ENCODE assay signal across 13 mouse cellular contexts in genomic region chr13:100875103-100875502, GRCm38 (mm10). TPM values are rescaled to one million over a fixed set of nuclear protein-coding genes. Genes with fewer than 3 reads are reported as not detected.
DNase-seq lines count a peak whose midpoint lies in the region; ATAC-seq and TF ChIP-seq lines count a peak whose summit lies in the region.
"Had no signal": no experiment of that assay in that cellular context is flagged by ENCODE, and none has a peak within 500 bp of the region (broad histone marks: within the 10 kb centered on the region; RNA-seq: fewer than 3 reads in every experiment).

No protein-coding gene starts in this region.

- no peak overlapping the region for H3K27ac ChIP-seq in heart, postnatal 0 days (ENCODE audit: low read depth)
- H3K27ac ChIP-seq in MEL (ENCODE audit: control insufficient read depth, low read depth, low read length) = peak overlapping the region; percentile 5
- H3K27ac ChIP-seq in forebrain, postnatal 0 days (ENCODE audit: low read depth, low read length) = 0 out of 2 replicates have a peak overlapping the region, but pooled peaks have one; percentile 10

- peak; percentile 45 for DNase-seq in heart, postnatal 0 days (ENCODE audit: low spot score)
- no peak for DNase-seq in heart, adult 18-20 months
- peak; percentile 68 for DNase-seq in MEL (ENCODE audit: low read depth, low spot score)
- no peak for DNase-seq in forebrain, postnatal 0 days
- no peak for DNase-seq in gastrocnemius, adult 8-10 months (ENCODE audit: low spot score in 2 of 2)
- DNase-seq in cerebellum, adult 11-12 months = no peak
- no peak for DNase-seq in ovary, postnatal 36 days (ENCODE audit: low spot score)
- DNase-seq: adrenal gland, postnatal 25 days; kidney, adult 8-10 months; kidney, postnatal 36 days; lung, embryonic 14.5 days; thymus, adult 2 months had no signal

- no peak overlapping the region for H3K4me3 ChIP-seq in heart, postnatal 0 days (ENCODE audit: low read depth, low read length)
- no peak overlapping the region for H3K4me3 ChIP-seq in MEL (ENCODE audit: control insufficient read depth in 1 of 2, insufficient read depth in 1 of 2, low read depth in 2 of 2, low read length in 2 of 2)
- H3K4me3 ChIP-seq in forebrain, postnatal 0 days (ENCODE audit: low read depth, low read length) = no peak overlapping the region

- no peak overlapping the region for H3K9ac ChIP-seq in heart, postnatal 0 days (replicated peaks; ENCODE audit: low read depth, low read length)
- H3K9ac ChIP-seq in MEL (ENCODE audit: control insufficient read depth, low read depth, low read length, poor library complexity, severe bottlenecking) = no peak overlapping the region
- no peak overlapping the region for H3K9ac ChIP-seq in forebrain, postnatal 0 days
- H3K9ac ChIP-seq: lung, embryonic 14.5 days had no signal

- no peak for TF ChIP-seq CTCF in heart, postnatal 0 days (IDR thresholded peaks at IDR 0.05; ENCODE audit: low read depth)
- TF ChIP-seq CTCF in MEL (IDR thresholded peaks at IDR 0.05 in 2 of 3, conservative IDR thresholded peaks at IDR 0.05 in 1 of 3; ENCODE audit: control insufficient read depth in 1 of 3, insufficient read depth in 1 of 3, low read depth in 2 of 3, low read length in 3 of 3, poor library complexity in 1 of 3, severe bottlenecking in 1 of 3) = no peak
- no peak for TF ChIP-seq CTCF in forebrain, postnatal 0 days (IDR thresholded peaks at IDR 0.05; ENCODE audit: low read depth)

- no peak for TF ChIP-seq EP300 in heart, postnatal 0 days (IDR thresholded peaks at IDR 0.05; ENCODE audit: low read depth)
- peak; percentile 49 to 70; a peak in 3 of 4 replicates for TF ChIP-seq EP300 in MEL (IDR thresholded peaks at IDR 0.05; ENCODE audit: low read depth in 1 of 2, low read length in 2 of 2)

- H3K79me2 ChIP-seq in MEL (ENCODE audit: control insufficient read depth, insufficient read depth, low read length, poor library complexity) = no peaks in the 10 kb centered on the region

- H3K4me2 ChIP-seq in heart, postnatal 0 days (ENCODE audit: low read depth, low read length) = no peak overlapping the region
- no peak overlapping the region for H3K4me2 ChIP-seq in forebrain, postnatal 0 days (ENCODE audit: low read depth)
- H3K4me2 ChIP-seq: lung, embryonic 14.5 days had no signal

- no peaks in the 10 kb centered on the region for H3K9me3 ChIP-seq in heart, postnatal 0 days (replicated peaks; ENCODE audit: control insufficient read depth, low read length)
- H3K9me3 ChIP-seq in MEL (replicated peaks; ENCODE audit: insufficient read depth, low read length) = no peaks in the 10 kb centered on the region
- H3K9me3 ChIP-seq in forebrain, postnatal 0 days (ENCODE audit: low read length) = no peaks in the 10 kb centered on the region

- WGBS in heart, postnatal 0 days = 45% methylated on average over 4 of the region's 4 CpGs
- WGBS in forebrain, postnatal 0 days = 45% methylated on average over 4 of the region's 4 CpGs

- H3K27me3 ChIP-seq in heart, postnatal 0 days (ENCODE audit: control insufficient read depth, insufficient read depth, low read length) = no peaks in the 10 kb centered on the region
- H3K27me3 ChIP-seq in MEL (ENCODE audit: control insufficient read depth in 1 of 2, insufficient read depth in 2 of 2, low read length in 2 of 2) = peaks cover 0 to 1% of the 10 kb centered on the region in 2 experiments; a peak in 2 of 4 replicates
- no peaks in the 10 kb centered on the region for H3K27me3 ChIP-seq in forebrain, postnatal 0 days (ENCODE audit: insufficient read depth, low read length)

- no peak for TF ChIP-seq POLR2A in MEL (IDR thresholded peaks at IDR 0.05; ENCODE audit: control insufficient read depth in 1 of 2, insufficient read depth in 1 of 2, low read depth in 1 of 2, low read length in 2 of 2, poor library complexity in 1 of 2)

- H3K4me1 ChIP-seq in heart, postnatal 0 days (ENCODE audit: control insufficient read depth, insufficient read depth) = no peaks in the 10 kb centered on the region
- H3K4me1 ChIP-seq in MEL (ENCODE audit: control insufficient read depth in 1 of 2, insufficient read depth in 2 of 2, low read length in 2 of 2) = peaks cover 3 to 26% of the 10 kb centered on the region in 2 experiments
- H3K4me1 ChIP-seq in forebrain, postnatal 0 days (ENCODE audit: insufficient read depth) = no peaks in the 10 kb centered on the region

- H3K36me3 ChIP-seq in heart, postnatal 0 days (replicated peaks; ENCODE audit: control insufficient read depth, insufficient read depth, low read length) = no peaks in the 10 kb centered on the region
- H3K36me3 ChIP-seq in MEL (ENCODE audit: control insufficient read depth in 1 of 2, insufficient read depth in 2 of 2, low read length in 2 of 2) = peaks cover 0 to 23% of the 10 kb centered on the region in 2 experiments; a peak in 2 of 4 replicates
- no peaks in the 10 kb centered on the region for H3K36me3 ChIP-seq in forebrain, postnatal 0 days (ENCODE audit: insufficient read depth)

- TF ChIP-seq RAD21 in MEL (IDR thresholded peaks at IDR 0.05; ENCODE audit: low read depth, low read length) = no peak

- no peak; the same call in 1 of the 2 replicates for ATAC-seq in heart, postnatal 0 days (ENCODE audit: insufficient read depth, low read depth)
- ATAC-seq in forebrain, postnatal 0 days = no peak
- ATAC-seq in megakaryocyte progenitor cell, adult 5-6 weeks (replicated peaks; ENCODE audit: poor library complexity) = peak; percentile 88

TF ChIP-seq in MEL, 35 proteins besides CTCF, POLR2A, EP300 and RAD21 (continues in another document):
- no peak for TF ChIP-seq USF1 (IDR thresholded peaks at IDR 0.05; ENCODE audit: low read depth, low read length)
- TF ChIP-seq MEF2A (IDR thresholded peaks at IDR 0.05; ENCODE audit: extremely low read depth, insufficient replicate concordance, low read depth, low read length, poor library complexity, severe bottlenecking) = no peak
- no peak for TF ChIP-seq MAZ (IDR thresholded peaks at IDR 0.05; ENCODE audit: low read depth, low read length)
- no peak for TF ChIP-seq MYB (IDR thresholded peaks at IDR 0.05; ENCODE audit: low read depth, low read length)
- no peak for TF ChIP-seq UBTF (IDR thresholded peaks at IDR 0.05; ENCODE audit: borderline replicate concordance, insufficient read depth, low read depth, low read length)
- no peak for TF ChIP-seq BHLHE40 (IDR thresholded peaks at IDR 0.05; ENCODE audit: borderline replicate concordance, low read depth, low read length)
- no peak for TF ChIP-seq RCOR1 (IDR thresholded peaks at IDR 0.05; ENCODE audit: low read depth, low read length)
- no peak for TF ChIP-seq POLR2AphosphoS2 (IDR thresholded peaks at IDR 0.05; ENCODE audit: low read length)
- no peak for TF ChIP-seq ZKSCAN1 (IDR thresholded peaks at IDR 0.05; ENCODE audit: low read depth, low read length)
- TF ChIP-seq USF2 (IDR thresholded peaks at IDR 0.05; ENCODE audit: borderline replicate concordance in 1 of 2, insufficient read depth in 1 of 2, low read depth in 1 of 2, low read length in 2 of 2) = no peak
- TF ChIP-seq ZNF384 (IDR thresholded peaks at IDR 0.05; ENCODE audit: low read depth, low read length) = no peak
- TF ChIP-seq POLR2AphosphoS5 (IDR thresholded peaks at IDR 0.05; ENCODE audit: borderline replicate concordance, low read depth, low read length) = no peak
- TF ChIP-seq MXI1 (IDR thresholded peaks at IDR 0.05; ENCODE audit: low read depth, low read length) = no peak
- TF ChIP-seq JUND (IDR thresholded peaks at IDR 0.05; ENCODE audit: low read depth, low read length) = no peak
- no peak for TF ChIP-seq MAFK (IDR thresholded peaks at IDR 0.05; ENCODE audit: borderline replicate concordance, low read depth, low read length)
- TF ChIP-seq CHD1 (IDR thresholded peaks at IDR 0.05; ENCODE audit: low read depth, low read length) = no peak
- peak; percentile 59; the same call in 1 of the 2 replicates for TF ChIP-seq TCF12 (IDR thresholded peaks at IDR 0.05; ENCODE audit: low read depth, low read length)
- TF ChIP-seq GABPA (IDR thresholded peaks at IDR 0.05; ENCODE audit: low read depth, low read length) = no peak
- TF ChIP-seq TAL1 (IDR thresholded peaks at IDR 0.05; ENCODE audit: low read length) = peak; percentile 68
- TF ChIP-seq ELF1 (IDR thresholded peaks at IDR 0.05; ENCODE audit: low read depth, low read length) = no peak
- no peak for TF ChIP-seq ZC3H11A (IDR thresholded peaks at IDR 0.05; ENCODE audit: low read depth, low read length)
- TF ChIP-seq NRF1 (IDR thresholded peaks at IDR 0.05; ENCODE audit: insufficient read depth, low read depth, low read length, poor library complexity, severe bottlenecking) = no peak
- no peak for TF ChIP-seq ZMIZ1 (IDR thresholded peaks at IDR 0.05; ENCODE audit: low read depth, low read length)
- no peak for TF ChIP-seq MYC (IDR thresholded peaks at IDR 0.05; ENCODE audit: low read depth, low read length)
- TF ChIP-seq SMC3 (IDR thresholded peaks at IDR 0.05; ENCODE audit: low read depth, low read length) = no peak
- TF ChIP-seq ETS1 (IDR thresholded peaks at IDR 0.05; ENCODE audit: low read depth, low read length) = peak; percentile 69
- TF ChIP-seq HCFC1 (IDR thresholded peaks at IDR 0.05; ENCODE audit: low read depth, low read length) = no peak
- no peak; the same call in 1 of the 2 replicates for TF ChIP-seq SIN3A (IDR thresholded peaks at IDR 0.05; ENCODE audit: low read length)
- TF ChIP-seq NELFE (IDR thresholded peaks at IDR 0.05; ENCODE audit: low read depth, low read length) = no peak
- peak; percentile 70 for TF ChIP-seq GATA1 (IDR thresholded peaks at IDR 0.05; ENCODE audit: low read depth, low read length)
- TF ChIP-seq E2F4 (IDR thresholded peaks at IDR 0.05; ENCODE audit: borderline replicate concordance, low read depth, low read length) = no peak
- TF ChIP-seq CHD2 (IDR thresholded peaks at IDR 0.05; ENCODE audit: low read length) = no peak

RNA-seq across cellular contexts. Expression of gene Slc30a5, which starts 41.9 kb away (rescaled TPM):
- total RNA-seq in heart, postnatal 0 days (2014; rRNA removed; ENCODE audit: low replicate concordance) = 41.1 and 46.0 TPM in 2 replicates
- 21.1 and 23.7 TPM in 2 replicates for polyA plus RNA-seq in heart, postnatal 0 days (2015; fragmentation: Nextera tagmentation; extraction: Ambion mirVana)
- total RNA-seq in heart, adult 18-20 months (2021) = 10 to 100 TPM; 20.1 to 21.8 TPM
- total RNA-seq in MEL (2012; rRNA removed) = 56.2 and 58.3 TPM in 2 replicates
- 10 to 100 TPM in 1 of 2 experiments, not detected in 1; 57.4 TPM for polyA plus RNA-seq in MEL (2012; ENCODE audit: insufficient read depth in 1 of 2, insufficient read length in 2 of 2, low read depth in 1 of 2, low replicate concordance in 2 of 2, missing spikeins in 1 of 2)
- 44.8 and 59.7 TPM in 2 replicates for total RNA-seq in forebrain, postnatal 0 days (2014; rRNA removed)
- 16.9 and 23.0 TPM in 2 replicates for polyA plus RNA-seq in forebrain, postnatal 0 days (2015; fragmentation: Nextera tagmentation; extraction: Ambion mirVana)
- total RNA-seq in megakaryocyte progenitor cell, adult 5-6 weeks (2015) = 127 and 130 TPM in 2 replicates
- total RNA-seq in megakaryocyte progenitor cell, adult 5-6 weeks (2017) = 99.7 and 101 TPM in 2 replicates
- 10 to 100 TPM in 1 of 4 experiments, 1 to 10 TPM in 3; 7.4 to 10.3 (median 8.9) TPM for total RNA-seq in gastrocnemius, adult 8-10 months (2022)

Comparison
In these comparisons a context has a peak if more than half of its experiments do, and no peak if none do; other contexts are left out.
1. DNase-seq: peak in heart, postnatal 0 days (single experiment) and MEL (single experiment); none in heart, adult 18-20 months (0 of 2), forebrain, postnatal 0 days (single experiment), gastrocnemius, adult 8-10 months (0 of 2), cerebellum, adult 11-12 months (single experiment) and ovary, postnatal 36 days (single experiment).